Mouse (Mus musculus): ENCODE measurements at regions not wholly inside any gene's neighbourhood (a gene's known extent, or its start where the extent isn't known, plus 50 kb on each side); places are given as distances from the start of the nearest gene placed in this dataset.

GRCm38 (mm10) chr12:16232051-16232450 lies 378.7 kb downstream of the Lpin1 start:
- ATAC-seq (replicated peaks in 1 of 2; ENCODE audit: insufficient read depth in 1 of 2, low FRiP score in 2 of 2, low TSS enrichment in 1 of 2, low read depth in 1 of 2, poor library complexity in 2 of 2, severe bottlenecking in 2 of 2), result no peak

GRCm38 (mm10) chr12:16231093-16231492 lies 379.7 kb downstream of the Lpin1 start:
- no peak for ATAC-seq (replicated peaks in 1 of 2; ENCODE audit: insufficient read depth in 1 of 2, low FRiP score in 2 of 2, low TSS enrichment in 1 of 2, low read depth in 1 of 2, poor library complexity in 2 of 2, severe bottlenecking in 2 of 2)

- ATAC-seq (replicated peaks in 1 of 2; ENCODE audit: insufficient read depth in 1 of 2, low FRiP score in 2 of 2, low TSS enrichment in 1 of 2, low read depth in 1 of 2, poor library complexity in 2 of 2, severe bottlenecking in 2 of 2), result peak; percentile 36 to 58; a peak in 3 of 4 replicates
Observed at GRCm38 (mm10) chr12:16225428-16225827, 385.3 kb downstream of the Lpin1 start.

DNA sequence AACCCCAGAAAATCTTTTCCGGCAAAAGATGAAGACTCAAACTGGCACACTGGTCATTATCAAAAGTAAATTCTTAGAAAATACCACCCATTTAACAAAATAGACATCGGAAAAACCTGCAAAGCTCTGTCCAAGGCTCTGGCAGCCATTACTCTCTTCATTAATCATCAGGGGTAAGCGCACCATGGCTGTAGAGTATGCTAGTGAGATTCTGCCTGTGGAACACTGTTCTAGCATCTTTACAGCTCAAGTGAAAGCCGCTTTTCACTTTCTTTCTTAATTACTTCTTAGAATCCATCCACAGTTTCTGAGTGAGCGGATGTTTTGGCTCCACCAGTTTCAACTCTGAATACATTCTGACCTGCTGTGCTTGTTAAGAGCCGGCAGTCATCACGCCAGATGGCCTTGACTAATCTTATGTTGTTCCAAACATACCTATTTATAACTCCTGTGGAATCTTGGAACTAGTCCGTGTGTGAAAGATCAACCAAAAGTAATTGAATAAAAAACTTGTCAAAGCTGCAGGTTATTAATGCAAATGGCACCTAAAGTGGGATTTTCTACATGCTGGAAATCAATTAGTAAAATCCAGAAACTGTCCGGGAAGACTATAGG lies 387.8 kb downstream of the Lpin1 start:
- no peak for ATAC-seq (replicated peaks in 1 of 2; ENCODE audit: insufficient read depth in 1 of 2, low FRiP score in 2 of 2, low TSS enrichment in 1 of 2, low read depth in 1 of 2, poor library complexity in 2 of 2, severe bottlenecking in 2 of 2)

DNA sequence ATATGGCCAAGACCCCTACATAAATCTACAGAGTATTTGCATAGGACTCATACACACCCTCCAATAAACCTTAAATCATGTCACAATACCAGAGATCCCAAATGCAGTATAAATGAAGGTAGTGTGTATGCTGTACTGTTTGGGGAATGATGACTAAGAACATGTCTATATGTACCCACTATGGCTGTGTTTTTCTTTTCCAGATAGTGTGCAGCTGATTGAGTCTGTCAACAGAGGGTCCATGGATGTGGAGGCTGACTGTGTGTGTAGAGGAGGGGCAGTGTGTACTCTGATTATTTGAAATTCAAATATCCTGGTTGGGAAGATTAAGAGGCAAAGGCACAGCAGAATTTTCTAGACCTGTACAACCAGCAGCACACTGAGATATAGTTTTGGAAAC lies 388.6 kb downstream of the Lpin1 start:
- no peak for ATAC-seq (replicated peaks in 1 of 2; ENCODE audit: insufficient read depth in 1 of 2, low FRiP score in 2 of 2, low TSS enrichment in 1 of 2, low read depth in 1 of 2, poor library complexity in 2 of 2, severe bottlenecking in 2 of 2)

GRCm38 (mm10) chr12:16221142-16221541 lies 389.6 kb downstream of the Lpin1 start:
- no peak for ATAC-seq (replicated peaks in 1 of 2; ENCODE audit: insufficient read depth in 1 of 2, low FRiP score in 2 of 2, low TSS enrichment in 1 of 2, low read depth in 1 of 2, poor library complexity in 2 of 2, severe bottlenecking in 2 of 2)

DNA sequence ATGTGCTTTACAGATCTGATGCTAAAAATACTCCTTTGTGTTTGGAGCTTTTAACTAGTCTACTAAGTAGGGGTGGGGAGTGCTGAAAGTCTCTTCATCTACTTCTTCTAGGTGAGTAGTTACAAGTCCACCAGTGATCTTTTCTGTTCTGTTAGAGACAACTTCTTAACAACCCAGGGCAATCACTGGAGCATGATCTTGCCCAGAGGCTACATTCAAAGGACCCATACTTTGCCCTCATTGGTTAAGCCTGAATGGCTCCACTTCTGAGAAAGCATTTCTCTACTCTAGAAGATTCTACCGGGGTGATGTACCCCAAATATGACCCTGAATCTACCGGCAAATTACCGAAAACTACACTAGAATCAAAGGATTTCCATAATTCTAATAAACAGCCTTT lies 390.2 kb downstream of the Lpin1 start:
- no peak for ATAC-seq (replicated peaks in 1 of 2; ENCODE audit: insufficient read depth in 1 of 2, low FRiP score in 2 of 2, low TSS enrichment in 1 of 2, low read depth in 1 of 2, poor library complexity in 2 of 2, severe bottlenecking in 2 of 2)

DNA sequence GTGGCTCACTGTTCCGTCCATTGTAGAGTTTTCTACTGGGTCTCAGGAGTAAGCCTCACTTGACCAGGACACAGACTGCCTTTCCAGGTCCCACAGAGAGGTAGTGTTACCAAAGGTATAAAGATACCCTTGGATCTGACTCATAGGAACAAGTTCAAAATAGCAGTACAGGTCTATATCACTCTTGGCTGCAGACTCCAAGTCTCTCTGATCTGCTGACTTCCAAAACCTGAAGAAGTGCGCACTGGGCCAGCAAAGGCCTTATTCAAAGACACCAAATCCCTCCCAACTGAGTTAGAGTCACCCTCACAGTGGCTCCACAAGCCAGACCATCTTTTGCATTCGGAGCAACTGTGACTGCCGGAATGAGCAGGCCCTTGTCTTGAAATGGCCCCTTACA lies 391.9 kb downstream of the Lpin1 start:
- no peak for ATAC-seq (replicated peaks in 1 of 2; ENCODE audit: insufficient read depth in 1 of 2, low FRiP score in 2 of 2, low TSS enrichment in 1 of 2, low read depth in 1 of 2, poor library complexity in 2 of 2, severe bottlenecking in 2 of 2)

- ATAC-seq (replicated peaks in 1 of 2; ENCODE audit: insufficient read depth in 1 of 2, low FRiP score in 2 of 2, low TSS enrichment in 1 of 2, low read depth in 1 of 2, poor library complexity in 2 of 2, severe bottlenecking in 2 of 2), result peak; percentile 84 to 85
Observed at GRCm38 (mm10) chr12:16210553-16210952, 393.8 kb upstream of the Trib2 start.

DNA sequence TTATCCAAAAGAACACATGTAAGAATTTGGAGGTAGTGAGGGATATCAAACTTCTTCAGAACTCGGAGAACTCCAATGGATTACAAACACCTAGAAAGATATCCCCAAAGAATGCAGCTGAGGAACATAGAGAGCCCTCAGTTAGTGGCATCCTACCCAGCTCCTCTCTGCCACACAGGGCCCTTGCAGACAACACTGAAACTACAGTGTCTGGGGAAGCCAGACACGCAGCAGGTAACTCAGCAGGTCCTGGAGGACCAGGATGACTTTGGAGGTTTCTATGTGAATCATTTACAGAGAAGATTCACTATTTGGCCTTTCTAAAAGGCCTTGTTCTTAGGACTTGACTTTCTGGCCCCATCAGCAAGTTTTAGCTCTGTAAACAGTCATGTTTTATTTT lies 393.4 kb upstream of the Trib2 start:
- ATAC-seq (replicated peaks in 1 of 2; ENCODE audit: insufficient read depth in 1 of 2, low FRiP score in 2 of 2, low TSS enrichment in 1 of 2, low read depth in 1 of 2, poor library complexity in 2 of 2, severe bottlenecking in 2 of 2), result no peak

DNA sequence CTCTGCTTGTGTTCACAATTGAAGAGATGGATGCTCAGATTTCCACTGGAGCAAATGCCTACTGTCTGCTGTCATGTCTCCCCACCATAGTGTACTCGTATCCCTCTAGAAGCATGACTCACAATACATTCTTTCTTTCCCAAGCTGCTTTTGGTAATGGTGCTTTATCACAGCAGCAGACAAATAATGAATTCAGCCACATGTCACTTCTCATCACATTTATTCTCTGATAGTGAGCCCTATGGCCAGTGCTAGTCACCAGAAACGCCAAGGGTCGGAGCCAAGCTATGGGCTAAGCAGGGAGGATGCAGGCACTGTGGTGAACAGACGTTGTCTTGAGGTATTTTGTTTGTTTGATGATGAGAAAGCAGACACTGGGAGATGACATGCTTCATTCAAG lies 388.2 kb upstream of the Trib2 start:
- no peak for ATAC-seq (replicated peaks in 1 of 2; ENCODE audit: insufficient read depth in 1 of 2, low FRiP score in 2 of 2, low TSS enrichment in 1 of 2, low read depth in 1 of 2, poor library complexity in 2 of 2, severe bottlenecking in 2 of 2)

DNA sequence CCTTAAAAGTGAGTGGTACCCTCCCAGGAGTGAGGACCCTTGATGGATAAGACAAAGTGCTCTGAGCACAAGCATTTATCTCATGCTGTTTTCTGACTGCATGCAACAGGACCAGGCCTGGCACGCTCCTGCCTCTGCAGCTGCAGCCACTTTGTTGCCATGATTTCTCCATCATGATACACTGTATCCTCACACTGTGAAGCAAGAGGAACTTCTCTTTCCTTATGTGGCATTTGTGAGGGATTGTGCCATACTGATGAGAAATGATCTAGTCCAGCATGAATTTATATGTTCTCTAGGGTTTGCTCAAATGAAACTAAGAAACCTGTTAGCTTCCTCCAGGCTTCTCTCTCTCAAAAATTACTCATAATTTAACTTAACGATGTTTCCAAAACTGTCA lies 380.2 kb upstream of the Trib2 start:
- ATAC-seq (replicated peaks in 1 of 2; ENCODE audit: insufficient read depth in 1 of 2, low FRiP score in 2 of 2, low TSS enrichment in 1 of 2, low read depth in 1 of 2, poor library complexity in 2 of 2, severe bottlenecking in 2 of 2), result no peak

DNA sequence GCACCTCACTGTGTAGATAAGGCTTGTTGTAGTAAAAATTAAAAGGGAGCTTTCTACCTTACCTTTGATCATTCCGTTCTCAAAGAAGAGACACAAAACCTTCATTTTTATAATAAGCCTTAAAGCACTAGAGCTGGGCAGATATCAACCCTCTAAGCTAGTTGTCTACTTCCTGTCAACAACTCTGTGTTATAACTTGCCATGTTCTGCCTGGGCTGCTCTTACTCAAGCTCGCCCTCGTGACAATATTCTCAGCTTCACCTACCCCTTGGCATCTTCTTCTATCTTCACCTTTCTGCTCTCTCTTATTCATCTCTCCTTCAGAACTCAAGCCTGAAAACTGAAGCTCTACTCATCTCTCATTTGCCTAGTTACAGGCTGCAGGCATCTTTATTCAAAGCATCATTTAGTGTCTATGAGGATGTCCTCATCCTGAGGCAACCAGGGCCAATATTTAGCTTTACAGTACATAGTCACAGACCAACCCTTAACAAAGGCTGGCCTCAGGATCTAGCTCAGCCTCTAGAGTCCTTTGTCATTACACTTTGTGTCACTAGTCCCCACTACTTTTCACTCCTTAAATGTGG lies 375.2 kb upstream of the Trib2 start:
- no peak for ATAC-seq (replicated peaks in 1 of 2; ENCODE audit: insufficient read depth in 1 of 2, low FRiP score in 2 of 2, low TSS enrichment in 1 of 2, low read depth in 1 of 2, poor library complexity in 2 of 2, severe bottlenecking in 2 of 2)

DNA sequence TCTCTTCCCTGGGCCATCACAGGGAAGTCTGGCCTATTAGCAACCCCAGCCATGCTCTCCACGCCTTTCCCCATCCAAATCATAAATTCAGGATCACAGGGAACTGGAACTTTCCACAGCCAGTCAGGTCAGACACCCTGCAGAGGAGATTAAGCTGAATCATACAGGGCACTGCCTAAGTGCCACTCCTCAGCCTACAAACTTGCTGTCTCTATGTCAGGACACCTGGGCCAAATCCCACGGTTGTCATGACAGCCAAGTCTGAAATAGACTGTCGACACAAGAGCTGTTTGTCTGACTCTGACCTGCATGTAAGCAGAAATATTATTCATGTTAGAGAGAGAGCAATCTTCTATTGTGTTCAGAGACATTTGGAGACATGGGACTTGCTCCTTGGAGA lies 374.0 kb upstream of the Trib2 start:
- no peak for ATAC-seq (replicated peaks in 1 of 2; ENCODE audit: insufficient read depth in 1 of 2, low FRiP score in 2 of 2, low TSS enrichment in 1 of 2, low read depth in 1 of 2, poor library complexity in 2 of 2, severe bottlenecking in 2 of 2)

GRCm38 (mm10) chr12:16189441-16189840 lies 372.7 kb upstream of the Trib2 start:
- ATAC-seq (replicated peaks in 1 of 2; ENCODE audit: insufficient read depth in 1 of 2, low FRiP score in 2 of 2, low TSS enrichment in 1 of 2, low read depth in 1 of 2, poor library complexity in 2 of 2, severe bottlenecking in 2 of 2), result no peak

DNA sequence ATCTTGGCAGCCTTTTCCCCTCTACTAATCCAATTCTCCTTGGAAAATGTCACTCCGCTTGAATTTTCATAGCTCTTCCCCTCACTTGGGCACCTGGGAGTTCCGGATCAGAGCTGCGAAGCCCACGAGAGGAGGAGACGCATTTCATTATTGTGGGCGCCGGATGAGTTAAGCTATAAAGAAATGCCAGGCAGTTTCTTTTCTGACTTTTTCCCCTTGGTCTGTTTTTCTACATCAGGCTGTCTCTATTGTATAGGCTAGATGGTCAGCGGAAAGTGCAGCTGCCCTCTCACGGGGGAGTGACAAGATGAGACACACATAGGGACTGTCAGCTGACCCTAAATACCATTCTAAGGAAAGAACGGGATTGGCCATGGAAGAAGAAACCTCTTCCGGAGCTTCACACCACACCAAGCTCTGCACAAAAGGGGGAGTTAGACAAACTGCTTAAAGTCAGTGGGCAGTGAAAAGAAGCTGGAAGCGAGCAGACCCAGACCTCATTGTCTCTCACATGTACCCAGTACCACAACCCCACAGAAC lies 369.3 kb upstream of the Trib2 start:
- peak in 1 of 2 experiments; percentile 11; a peak in 2 of 4 replicates for ATAC-seq (replicated peaks in 1 of 2; ENCODE audit: insufficient read depth in 1 of 2, low FRiP score in 2 of 2, low TSS enrichment in 1 of 2, low read depth in 1 of 2, poor library complexity in 2 of 2, severe bottlenecking in 2 of 2)

- peak; percentile 95 for ATAC-seq (replicated peaks in 1 of 2; ENCODE audit: insufficient read depth in 1 of 2, low FRiP score in 2 of 2, low TSS enrichment in 1 of 2, low read depth in 1 of 2, poor library complexity in 2 of 2, severe bottlenecking in 2 of 2)
Observed at GRCm38 (mm10) chr12:16185431-16185923, 368.8 kb upstream of the Trib2 start.

DNA sequence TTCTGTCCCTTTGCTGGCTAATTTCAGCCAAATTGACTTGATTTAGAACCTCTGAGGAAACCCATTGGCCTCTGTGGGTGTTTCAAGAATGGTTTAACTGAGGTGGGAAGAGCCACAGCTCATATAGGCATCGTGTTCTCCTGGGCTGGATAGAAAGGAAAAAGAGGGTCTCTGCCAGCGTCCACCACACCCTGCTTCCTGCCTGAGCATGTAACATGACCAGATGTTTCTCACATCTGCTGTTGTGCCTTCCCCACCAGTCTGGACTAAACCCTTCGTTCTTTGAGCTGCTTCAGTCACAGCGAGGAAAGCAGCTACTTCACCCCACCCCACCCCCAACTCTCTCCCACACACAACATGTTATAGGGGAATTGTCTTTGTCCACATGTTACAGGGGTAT lies 366.3 kb upstream of the Trib2 start:
- no peak for ATAC-seq (replicated peaks in 1 of 2; ENCODE audit: insufficient read depth in 1 of 2, low FRiP score in 2 of 2, low TSS enrichment in 1 of 2, low read depth in 1 of 2, poor library complexity in 2 of 2, severe bottlenecking in 2 of 2)

GRCm38 (mm10) chr12:16181599-16181998 lies 364.9 kb upstream of the Trib2 start:
- ATAC-seq (replicated peaks in 1 of 2; ENCODE audit: insufficient read depth in 1 of 2, low FRiP score in 2 of 2, low TSS enrichment in 1 of 2, low read depth in 1 of 2, poor library complexity in 2 of 2, severe bottlenecking in 2 of 2), result no peak
